Mouse (Mus musculus) adrenal gland, postnatal 0 days (tissue): Measurements from ENCODE around the gene Tcstv1. TPM values are rescaled to one million over a fixed set of nuclear protein-coding genes. Genes with fewer than 3 reads are reported as not detected.

Source experiments
- polyA plus RNA-seq: library from polyadenylated mRNA; unstranded; fragments of >200 nt; fragmentation: Nextera tagmentation; extraction: Ambion mirVana; gene quantifications from 2 replicates; pipeline ENCODE4 v1.2.1, GENCODE M21; 2015

The Tcstv1 gene
- polyA plus RNA-seq: not detected in 2 replicates

GRCm38 (mm10) chr13:119894685-119895084 is at the start of gene Tcstv1:
Gene Tcstv1 (minus strand): TSS chr13:119894785.

GRCm38 (mm10) chr13:119929172-119929571 is 34.6 kb upstream of the Tcstv1 start, which contains the start of gene Gm21761:
Gene Gm21761 (minus strand): TSS chr13:119929272.

Other genes with a start within 250 kb of the Tcstv1 start
- 94.8 and 129 TPM in 2 replicates for gene Hmgcs1, start 204.4 kb downstream of the Tcstv1 start, polyA plus RNA-seq
- gene Nim1k, start 138.9 kb downstream of the Tcstv1 start, polyA plus RNA-seq: 3.0 and 4.6 TPM in 2 replicates
- 28.3 and 34.7 TPM in 2 replicates for gene Zfp131, start 103.9 kb downstream of the Tcstv1 start, polyA plus RNA-seq
- not detected in 2 replicates for gene AF067063, start 64.6 kb downstream of the Tcstv1 start, polyA plus RNA-seq
- not detected in 2 replicates for gene D13Ertd608e, start 58.8 kb downstream of the Tcstv1 start, polyA plus RNA-seq
- not detected in 2 replicates for gene Gm21761, start 34.5 kb upstream of the Tcstv1 start, polyA plus RNA-seq
- gene B020031M17Rik, start 56.0 kb upstream of the Tcstv1 start, polyA plus RNA-seq: not detected in 2 replicates
- gene Gm36079, start 132.2 kb upstream of the Tcstv1 start, polyA plus RNA-seq: not detected in 2 replicates
- gene Gm21188, start 157.4 kb upstream of the Tcstv1 start, polyA plus RNA-seq: 0.40 and 0.49 TPM in 2 replicates
- gene Gm20767, start 245.5 kb upstream of the Tcstv1 start, polyA plus RNA-seq: not detected in 2 replicates